Mouse (Mus musculus): ENCODE data around the gene Mrpl48. TPM values are rescaled to one million over a fixed set of nuclear protein-coding genes. Genes with fewer than 3 reads are reported as not detected.
A peak's percentile ranks its signal among the peaks of the same experiment; 100 is the strongest.

The Mrpl48 gene
- polyA plus RNA-seq, 1 experiment from 2014 or later, result 89.4 TPM

DNA sequence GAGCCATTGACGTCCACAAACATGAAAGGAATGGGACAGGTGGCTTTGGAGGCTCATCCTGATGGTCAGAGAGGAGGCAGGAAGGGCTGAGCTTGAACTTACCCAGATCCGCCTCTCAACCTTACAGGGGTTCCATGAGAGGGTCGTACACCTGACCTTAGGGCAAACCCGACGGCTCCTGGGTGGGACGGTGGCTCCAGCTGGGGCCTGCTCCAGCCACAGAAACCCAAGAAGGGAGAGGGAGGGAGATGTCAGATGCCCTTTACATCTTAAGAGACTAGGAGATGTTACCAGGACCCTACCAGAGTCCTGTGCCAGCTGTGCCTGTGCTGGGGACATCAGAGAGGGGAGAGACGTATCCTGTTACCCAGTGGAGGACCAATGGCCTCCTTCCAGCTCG is 41.7 kb upstream of the Mrpl48 start:
- Histone ChIP-seq H3K4me1 (replicated peaks; ENCODE audit: control insufficient read depth, insufficient read depth, low read length) (no peaks in the 10 kb centered on the region), H3K4me2 (replicated peaks; ENCODE audit: low read depth) (no peak overlapping the region), H3K27ac (ENCODE audit: low read depth, low read length) (no peak overlapping the region), H3K27me3 (replicated peaks; ENCODE audit: control insufficient read depth, insufficient read depth, low read length) (no peaks in the 10 kb centered on the region), H3K9me3 (ENCODE audit: control insufficient read depth) (no peaks in the 10 kb centered on the region), H3K4me3 (ENCODE audit: low read depth, low read length) (no peak overlapping the region), H3K9ac (ENCODE audit: low read depth, low read length) (no peak overlapping the region), H3K36me3 (ENCODE audit: control insufficient read depth, insufficient read depth) (peaks cover 3% of the 10 kb centered on the region; the same call in 1 of the 2 replicates)
- 79% methylated on average over 8 of the region's 8 CpGs for WGBS
- no peak for TF ChIP-seq CTCF (IDR thresholded peaks at IDR 0.05; ENCODE audit: low read depth)
- no peak for ATAC-seq

DNA sequence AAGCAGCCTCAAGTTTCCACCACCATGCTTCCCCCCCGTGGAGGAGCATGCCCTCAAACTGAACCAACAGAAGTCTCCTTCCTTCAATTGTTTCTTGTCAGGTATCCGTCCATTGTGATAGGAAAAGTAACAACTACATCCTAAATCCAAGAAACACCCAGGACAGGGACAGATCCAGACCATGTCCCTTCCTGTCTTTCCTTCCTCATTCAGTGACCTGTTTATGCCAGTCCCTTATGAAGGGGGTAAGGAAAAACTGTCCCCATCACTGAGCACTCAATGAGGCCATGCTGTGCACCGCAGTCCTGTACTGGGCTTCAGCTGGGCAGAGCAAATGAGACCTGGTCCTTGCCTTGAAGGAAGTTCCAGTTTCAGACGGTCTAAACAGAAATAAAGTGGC is 41.0 kb upstream of the Mrpl48 start:
- Histone ChIP-seq H3K4me2 (replicated peaks; ENCODE audit: low read depth) (no peak overlapping the region), H3K27ac (ENCODE audit: low read depth, low read length) (no peak overlapping the region), H3K9me3 (ENCODE audit: control insufficient read depth) (no peaks in the 10 kb centered on the region), H3K9ac (ENCODE audit: low read depth, low read length) (no peak overlapping the region), H3K27me3 (replicated peaks; ENCODE audit: control insufficient read depth, insufficient read depth, low read length) (no peaks in the 10 kb centered on the region), H3K36me3 (ENCODE audit: control insufficient read depth, insufficient read depth) (peaks cover 3% of the 10 kb centered on the region; the same call in 1 of the 2 replicates), H3K4me1 (replicated peaks; ENCODE audit: control insufficient read depth, insufficient read depth, low read length) (no peaks in the 10 kb centered on the region), H3K4me3 (ENCODE audit: low read depth, low read length) (no peak overlapping the region)
- ATAC-seq, result no peak
- 79% methylated on average over 4 of the region's 4 CpGs for WGBS
- TF ChIP-seq CTCF (IDR thresholded peaks at IDR 0.05; ENCODE audit: low read depth), result no peak

DNA sequence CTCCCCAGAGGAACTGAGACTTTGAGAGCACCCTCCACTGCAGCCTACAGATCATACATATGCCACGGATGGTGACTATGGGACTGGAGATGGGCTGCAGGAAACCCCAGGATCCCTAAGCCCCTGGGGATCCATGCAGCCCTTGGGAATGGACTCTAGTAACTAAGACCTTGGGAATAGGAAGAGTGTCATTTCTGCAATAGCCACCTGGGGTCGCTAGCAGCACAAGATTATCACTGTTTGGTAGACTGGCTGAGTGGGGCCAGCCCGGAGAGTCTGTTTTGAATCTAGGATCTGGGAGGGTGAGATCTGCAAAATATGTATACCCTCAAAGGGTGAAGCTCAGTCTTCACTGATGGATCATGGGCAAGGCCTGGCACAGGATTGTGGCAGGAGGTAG is 37.0 kb upstream of the Mrpl48 start:
- 0 out of 2 replicates have a peak, but pooled peaks have one; percentile 11 for ATAC-seq
- H3K27ac ChIP-seq (ENCODE audit: low read depth, low read length), result no peak overlapping the region
- H3K9me3 ChIP-seq (ENCODE audit: control insufficient read depth), result no peaks in the 10 kb centered on the region
- H3K4me3 ChIP-seq (ENCODE audit: low read depth, low read length), result no peak overlapping the region
- no peaks in the 10 kb centered on the region for H3K4me1 ChIP-seq (replicated peaks; ENCODE audit: control insufficient read depth, insufficient read depth, low read length)
- peak; percentile 80 for TF ChIP-seq CTCF (IDR thresholded peaks at IDR 0.05; ENCODE audit: low read depth)
- H3K27me3 ChIP-seq (replicated peaks; ENCODE audit: control insufficient read depth, insufficient read depth, low read length), result no peaks in the 10 kb centered on the region
- no peak overlapping the region for H3K4me2 ChIP-seq (replicated peaks; ENCODE audit: low read depth)
- no peak overlapping the region for H3K9ac ChIP-seq (ENCODE audit: low read depth, low read length)
- H3K36me3 ChIP-seq (ENCODE audit: control insufficient read depth, insufficient read depth), result peaks cover 13% of the 10 kb centered on the region
- WGBS, result 40% methylated on average over 3 of the region's 3 CpGs

DNA sequence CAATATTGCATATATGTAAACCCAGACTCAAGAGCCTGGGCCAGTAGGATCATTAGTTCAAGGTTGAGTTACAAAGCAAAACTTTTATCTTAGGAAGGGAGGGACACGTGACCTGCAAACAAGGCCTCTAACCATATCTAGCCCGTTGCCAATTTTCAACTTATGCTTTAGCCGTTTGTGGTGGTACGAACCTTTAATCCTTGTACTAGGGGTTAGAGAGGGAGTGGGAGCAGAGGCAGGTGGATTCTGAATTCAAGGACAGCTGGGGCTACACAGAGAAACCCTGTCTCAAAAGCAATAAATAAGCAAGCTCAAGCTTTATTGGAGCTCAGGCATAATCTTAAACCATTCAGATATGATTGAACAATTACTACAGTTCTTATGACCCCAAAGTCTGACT is 34.3 kb upstream of the Mrpl48 start:
- Histone ChIP-seq H3K27me3 (replicated peaks; ENCODE audit: control insufficient read depth, insufficient read depth, low read length) (no peaks in the 10 kb centered on the region), H3K9me3 (ENCODE audit: control insufficient read depth) (no peaks in the 10 kb centered on the region), H3K4me1 (replicated peaks; ENCODE audit: control insufficient read depth, insufficient read depth, low read length) (no peaks in the 10 kb centered on the region), H3K9ac (ENCODE audit: low read depth, low read length) (no peak overlapping the region), H3K36me3 (ENCODE audit: control insufficient read depth, insufficient read depth) (peaks cover 21% of the 10 kb centered on the region), H3K27ac (ENCODE audit: low read depth, low read length) (no peak overlapping the region), H3K4me3 (ENCODE audit: low read depth, low read length) (no peak overlapping the region), H3K4me2 (replicated peaks; ENCODE audit: low read depth) (no peak overlapping the region)
- peak; percentile 86 for ATAC-seq
- WGBS, result 48% methylated on average over 4 of the region's 4 CpGs
- no peak for TF ChIP-seq CTCF (IDR thresholded peaks at IDR 0.05; ENCODE audit: low read depth)

DNA sequence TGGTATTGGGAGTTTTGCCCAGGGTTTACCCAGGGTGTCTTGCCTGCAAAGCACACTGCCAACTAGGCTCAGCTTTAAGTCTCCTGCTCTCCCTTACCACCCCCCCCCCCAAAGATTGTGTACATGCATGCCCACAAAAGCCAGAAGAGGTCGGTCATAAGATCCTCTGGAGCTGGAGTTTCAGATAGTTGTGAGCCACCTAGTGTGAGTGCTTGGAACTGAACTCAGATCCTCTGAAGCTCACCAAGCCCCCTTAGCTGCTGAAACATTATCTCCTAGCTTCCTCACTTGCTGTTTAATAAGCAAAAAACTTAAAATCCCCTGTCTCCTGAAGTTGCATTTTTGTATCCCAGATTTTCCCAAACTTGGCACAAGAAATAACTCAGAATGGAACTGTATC is 29.6 kb upstream of the Mrpl48 start:
- Histone ChIP-seq H3K9me3 (ENCODE audit: control insufficient read depth) (no peaks in the 10 kb centered on the region), H3K4me2 (replicated peaks; ENCODE audit: low read depth) (no peak overlapping the region), H3K4me3 (ENCODE audit: low read depth, low read length) (no peak overlapping the region), H3K9ac (ENCODE audit: low read depth, low read length) (no peak overlapping the region), H3K27me3 (replicated peaks; ENCODE audit: control insufficient read depth, insufficient read depth, low read length) (no peaks in the 10 kb centered on the region), H3K36me3 (ENCODE audit: control insufficient read depth, insufficient read depth) (peaks cover 32% of the 10 kb centered on the region), H3K4me1 (replicated peaks; ENCODE audit: control insufficient read depth, insufficient read depth, low read length) (no peaks in the 10 kb centered on the region), H3K27ac (ENCODE audit: low read depth, low read length) (no peak overlapping the region)
- peak; percentile 75 for TF ChIP-seq CTCF (IDR thresholded peaks at IDR 0.05; ENCODE audit: low read depth)
- WGBS, result 0% methylated on average over 1 of the region's 1 CpGs
- no peak for ATAC-seq

DNA sequence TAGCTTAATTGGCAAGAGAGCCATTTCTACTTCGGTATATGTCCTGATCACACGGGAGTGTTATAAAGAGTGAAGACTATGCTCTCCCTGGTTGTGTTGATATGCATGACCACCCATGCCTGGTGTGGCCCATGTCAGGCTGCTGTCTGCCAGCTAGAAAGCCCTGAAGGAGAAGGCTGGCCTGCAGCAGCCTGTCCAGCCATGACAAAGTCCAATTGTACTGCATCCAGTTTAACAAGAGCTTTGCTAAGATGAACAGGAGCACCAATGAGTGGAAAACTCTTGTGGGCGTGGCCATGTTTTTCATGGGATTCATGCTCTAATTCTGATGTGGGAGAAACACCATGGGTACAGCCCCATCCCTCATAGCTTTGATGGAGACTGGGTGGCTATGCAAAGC is 16.4 kb upstream of the Mrpl48 start:
- H3K27me3 ChIP-seq (replicated peaks; ENCODE audit: control insufficient read depth, insufficient read depth, low read length), result no peaks in the 10 kb centered on the region
- no peaks in the 10 kb centered on the region for H3K4me1 ChIP-seq (replicated peaks; ENCODE audit: control insufficient read depth, insufficient read depth, low read length)
- no peak overlapping the region for H3K4me2 ChIP-seq (replicated peaks; ENCODE audit: low read depth)
- whole genome bisulfite sequencing, result 61% methylated on average over 3 of the region's 3 CpGs
- H3K36me3 ChIP-seq (ENCODE audit: control insufficient read depth, insufficient read depth), result no peaks in the 10 kb centered on the region
- no peak for TF ChIP-seq CTCF (IDR thresholded peaks at IDR 0.05; ENCODE audit: low read depth)
- H3K9me3 ChIP-seq (ENCODE audit: control insufficient read depth), result no peaks in the 10 kb centered on the region
- peak overlapping the region; percentile 21; the same call in 1 of the 2 replicates for H3K27ac ChIP-seq (ENCODE audit: low read depth, low read length)
- ATAC-seq, result no peak
- no peak overlapping the region for H3K9ac ChIP-seq (ENCODE audit: low read depth, low read length)
- H3K4me3 ChIP-seq (ENCODE audit: low read depth, low read length), result no peak overlapping the region

DNA sequence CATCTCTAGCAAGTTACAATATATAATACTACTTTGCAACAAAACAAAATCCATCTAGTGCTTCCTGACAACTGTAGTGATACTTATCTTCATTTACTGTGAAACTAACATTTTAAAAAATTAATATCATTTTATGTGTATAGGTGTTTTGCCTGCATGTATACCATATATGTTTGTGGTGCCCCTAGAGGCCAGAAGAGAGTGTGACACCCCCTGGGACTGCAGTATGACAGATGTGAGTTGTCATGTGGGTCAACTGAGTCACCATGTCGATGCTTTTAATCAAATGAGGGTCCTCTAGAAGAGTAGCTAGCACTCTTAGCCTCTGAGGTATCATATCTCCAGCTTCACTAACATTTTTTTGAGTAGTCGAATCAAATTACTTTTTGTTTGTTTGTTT is 14.2 kb upstream of the Mrpl48 start:
- Histone ChIP-seq H3K9me3 (ENCODE audit: control insufficient read depth) (no peaks in the 10 kb centered on the region), H3K27me3 (replicated peaks; ENCODE audit: control insufficient read depth, insufficient read depth, low read length) (no peaks in the 10 kb centered on the region), H3K9ac (ENCODE audit: low read depth, low read length) (no peak overlapping the region), H3K36me3 (ENCODE audit: control insufficient read depth, insufficient read depth) (no peaks in the 10 kb centered on the region; the same call in 1 of the 2 replicates), H3K4me1 (replicated peaks; ENCODE audit: control insufficient read depth, insufficient read depth, low read length) (no peaks in the 10 kb centered on the region), H3K4me2 (replicated peaks; ENCODE audit: low read depth) (no peak overlapping the region), H3K4me3 (ENCODE audit: low read depth, low read length) (no peak overlapping the region), H3K27ac (ENCODE audit: low read depth, low read length) (no peak overlapping the region)
- no peak for ATAC-seq
- 73% methylated on average over 2 of the region's 2 CpGs for WGBS
- TF ChIP-seq CTCF (IDR thresholded peaks at IDR 0.05; ENCODE audit: low read depth), result peak; percentile 54
